Mouse (Mus musculus): ENCODE results near the gene Ankrd11.

DNA sequence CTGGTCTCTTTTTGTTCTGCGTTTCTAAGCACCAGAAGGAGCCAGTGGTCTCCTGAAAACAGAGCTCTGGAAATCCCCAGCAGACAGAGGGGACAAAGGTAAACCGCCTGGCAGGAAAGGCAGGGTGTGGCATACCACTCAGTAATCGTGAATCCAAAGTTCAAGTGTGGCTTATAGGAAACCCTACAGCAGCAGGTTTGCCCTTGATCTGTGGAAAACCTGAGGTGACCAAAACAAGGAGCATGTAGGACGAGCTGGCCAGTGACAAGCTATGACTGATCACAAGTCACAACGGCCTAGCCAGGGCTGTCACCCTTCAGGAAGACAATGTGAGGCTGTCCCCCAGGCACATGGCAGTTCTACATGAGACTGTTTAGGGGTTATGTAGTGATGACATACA, 9.4 kb upstream of the Ankrd11 start:
- no peak for TF ChIP-seq CTCF (IDR thresholded peaks at IDR 0.05)
- no peak for TF ChIP-seq EP300 (IDR thresholded peaks at IDR 0.05)
